Mouse (Mus musculus): ENCODE data around the gene Islr.

GRCm38 (mm10) chr9:58118671-58119070 is 85.4 kb downstream of the Islr start, which contains the start of gene Ccdc33:
- TF ChIP-seq CTCF (IDR thresholded peaks at IDR 0.05; ENCODE audit: low read depth, low read length) (no peak), POLR2A (IDR thresholded peaks at IDR 0.05; ENCODE audit: borderline replicate concordance, low read depth, low read length) (no peak)
